8 mouse cellular contexts compared by ENCODE assay signal in the genomic region with DNA sequence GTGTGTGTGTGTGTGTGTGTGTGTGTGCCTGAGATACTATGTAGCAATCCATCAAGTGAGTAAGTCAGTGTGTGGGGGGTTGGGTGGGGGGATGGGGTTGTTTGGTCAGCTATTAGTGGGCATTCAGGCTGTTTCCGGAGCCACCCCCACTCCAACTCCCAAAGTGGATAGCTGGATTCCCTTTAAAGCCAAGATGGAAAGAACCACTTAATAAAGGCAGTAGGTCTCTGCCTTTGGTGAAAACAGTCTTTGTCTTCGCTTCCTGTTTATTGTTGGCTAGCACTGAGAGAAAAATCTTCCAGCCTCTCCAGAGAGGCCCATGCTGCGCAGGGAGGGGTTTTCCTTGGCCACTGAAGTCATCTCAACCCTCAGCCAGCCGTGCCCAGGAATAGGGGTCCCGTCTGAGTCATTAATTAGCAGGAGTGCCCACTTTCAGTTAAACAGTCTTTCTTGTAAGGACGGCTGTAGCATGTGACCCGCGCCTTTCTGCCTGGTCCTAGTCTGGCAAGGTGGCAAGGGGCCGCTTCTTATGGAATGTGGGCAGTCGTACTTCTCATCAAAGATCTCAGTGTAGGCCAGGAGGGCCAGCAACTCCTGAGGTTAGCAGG. TPM values are rescaled to one million over a fixed set of nuclear protein-coding genes. Genes with fewer than 3 reads are reported as not detected.
DNase-seq lines count a peak whose midpoint lies in the region; ATAC-seq and TF ChIP-seq lines count a peak whose summit lies in the region.

No protein-coding gene starts in this region.

- intact Hi-C loops in gastrocnemius, adult 2 months (cut with DNase I): loop anchor here (2.0 kb wide), 1 partner anchor 22 kb away; no protein-coding TSS in a partner anchor

- peak overlapping the region; percentile 85 for H3K27ac ChIP-seq in gastrocnemius, adult 2 months
- H3K27ac ChIP-seq in forebrain, embryonic 11.5 days (ENCODE audit: low read depth, low read length): no peak overlapping the region
- peak overlapping the region; percentile 84 for H3K27ac ChIP-seq in kidney, embryonic 14.5 days (ENCODE audit: low read depth, low read length)

- 39% methylated on average over 10 of the region's 10 CpGs for WGBS in forebrain, embryonic 11.5 days
- WGBS in kidney, embryonic 14.5 days: 29% methylated on average over 10 of the region's 10 CpGs

- H3K9me3 ChIP-seq in forebrain, embryonic 11.5 days (ENCODE audit: control insufficient read depth, low read length): no peaks in the 10 kb centered on the region
- H3K9me3 ChIP-seq in kidney, embryonic 14.5 days (ENCODE audit: control insufficient read depth, low read length): no peaks in the 10 kb centered on the region

- no peaks in the 10 kb centered on the region for H3K27me3 ChIP-seq in forebrain, embryonic 11.5 days (ENCODE audit: control insufficient read depth, insufficient read depth, low read length)
- H3K27me3 ChIP-seq in kidney, embryonic 14.5 days (ENCODE audit: control insufficient read depth, insufficient read depth, low read length): no peaks in the 10 kb centered on the region

- H3K4me2 ChIP-seq in forebrain, embryonic 11.5 days (ENCODE audit: low read depth, low read length, severe bottlenecking): no peak overlapping the region
- H3K4me2 ChIP-seq in kidney, embryonic 14.5 days (replicated peaks; ENCODE audit: low read depth, low read length): no peak overlapping the region

- H3K9ac ChIP-seq in forebrain, embryonic 11.5 days (ENCODE audit: low read length): no peak overlapping the region
- 0 out of 2 replicates have a peak overlapping the region, but pooled peaks have one; percentile 9 for H3K9ac ChIP-seq in kidney, embryonic 14.5 days (ENCODE audit: low read depth, low read length)

- peak overlapping the region; percentile 62 for H3K4me3 ChIP-seq in gastrocnemius, adult 2 months
- no peak overlapping the region for H3K4me3 ChIP-seq in forebrain, embryonic 11.5 days (ENCODE audit: low read depth, low read length)
- H3K4me3 ChIP-seq in kidney, embryonic 14.5 days (ENCODE audit: low read length): no peak overlapping the region

- no peaks in the 10 kb centered on the region for H3K36me3 ChIP-seq in forebrain, embryonic 11.5 days (ENCODE audit: control insufficient read depth, insufficient read depth, low read length)
- H3K36me3 ChIP-seq in kidney, embryonic 14.5 days (ENCODE audit: control insufficient read depth, insufficient read depth, low read length): no peaks in the 10 kb centered on the region; the same call in 1 of the 2 replicates

- TF ChIP-seq CTCF in gastrocnemius, adult 2 months (IDR thresholded peaks at IDR 0.05): no peak

- 0 out of 2 replicates have a peak, but pooled peaks have one; percentile 30 for ATAC-seq in forebrain, embryonic 11.5 days (replicated peaks; ENCODE audit: low FRiP score)
- ATAC-seq in kidney, embryonic 14.5 days (ENCODE audit: low FRiP score, low TSS enrichment): peak; percentile 60

- no peak for DNase-seq in gastrocnemius, adult 2 months
- no peak for DNase-seq in gastrocnemius, postnatal 4 days (ENCODE audit: low spot score in 2 of 2)
- DNase-seq in forebrain, embryonic 11.5 days (ENCODE audit: low spot score): no peak
- DNase-seq in lung, postnatal 4 days: peak; percentile 70 to 82
- no peak for DNase-seq in left cerebral cortex, adult 11 months (ENCODE audit: low spot score)
- DNase-seq in cerebellum, postnatal 25 days: no peak
- DNase-seq in ovary, postnatal 10 days (ENCODE audit: low spot score): no peak

- peaks cover 15% of the 10 kb centered on the region for H3K4me1 ChIP-seq in forebrain, embryonic 11.5 days (replicated peaks; ENCODE audit: control insufficient read depth, insufficient read depth, low read length)
- peaks cover 39% of the 10 kb centered on the region for H3K4me1 ChIP-seq in kidney, embryonic 14.5 days (ENCODE audit: control insufficient read depth, insufficient read depth, low read length)

RNA-seq across cellular contexts. Expression of a gene that starts 38.1 kb away (rescaled TPM):
- total RNA-seq in gastrocnemius, adult 2 months (2021): 10 to 100 TPM; 48.6 to 51.2 TPM
- 10 to 100 TPM; 87.9 to 88.7 TPM for total RNA-seq in gastrocnemius, postnatal 4 days (2021)
- 38.0 and 40.3 TPM in 2 replicates for polyA plus RNA-seq in forebrain, embryonic 11.5 days (2014; fragmentation: Nextera tagmentation; extraction: Ambion mirVana)
- polyA plus RNA-seq in kidney, embryonic 14.5 days (2014; fragmentation: Nextera tagmentation; extraction: Ambion mirVana): 34.1 and 54.3 TPM in 2 replicates

Comparison
In these comparisons a context has a peak if more than half of its experiments do, and no peak if none do; other contexts are left out.
1. DNase-seq: peak in lung, postnatal 4 days (2 of 2); none in gastrocnemius, adult 2 months (single experiment), gastrocnemius, postnatal 4 days (0 of 2), forebrain, embryonic 11.5 days (single experiment), left cerebral cortex, adult 11 months (single experiment), cerebellum, postnatal 25 days (0 of 2) and ovary, postnatal 10 days (single experiment).